In genomic region chr10:116123808-116124207, GRCm38 (mm10) we compare ENCODE assay signal across 21 mouse cellular contexts. TPM values are rescaled to one million over a fixed set of nuclear protein-coding genes. Genes with fewer than 3 reads are reported as not detected.
"Had no signal": no experiment of that assay in that cellular context is flagged by ENCODE, and none has a peak within 500 bp of the region (broad histone marks: within the 10 kb centered on the region; RNA-seq: fewer than 3 reads in every experiment).

No protein-coding gene starts in this region.

- H3K9ac ChIP-seq: neural tube, embryonic 12.5 days; stomach, embryonic 15.5 days had no signal

- H3K4me3 ChIP-seq: neural tube, embryonic 12.5 days; stomach, embryonic 15.5 days had no signal

- H3K27me3 ChIP-seq: neural tube, embryonic 12.5 days; stomach, embryonic 15.5 days had no signal

- H3K4me2 ChIP-seq: neural tube, embryonic 12.5 days; stomach, embryonic 15.5 days had no signal

- H3K4me1 ChIP-seq: neural tube, embryonic 12.5 days; stomach, embryonic 15.5 days had no signal

- H3K9me3 ChIP-seq: neural tube, embryonic 12.5 days; stomach, embryonic 15.5 days had no signal

- H3K27ac ChIP-seq: neural tube, embryonic 12.5 days; stomach, embryonic 15.5 days; stomach, postnatal 0 days had no signal

- DNase-seq: retina, postnatal 1 day; right cerebral cortex, adult 18-20 months; right cerebral cortex, postnatal 14 days; right cerebral cortex, postnatal 25 days; right cerebral cortex, postnatal 4 days; spleen, adult 18-20 months; thymus, adult 18-20 months; thymus, adult 2 months; thymus, postnatal 14 days; thymus, postnatal 25 days; thymus, postnatal 36 days; thymus, postnatal 4 days had no signal

- H3K36me3 ChIP-seq: neural tube, embryonic 12.5 days; stomach, embryonic 15.5 days had no signal

RNA-seq across cellular contexts. Expression of gene 4933416C03Rik, which starts 10.1 kb away (rescaled TPM):
- polyA plus RNA-seq: neural tube, embryonic 11.5 days; small intestine, adult 2 months; spleen, adult 2 months; stomach, embryonic 14.5 days; stomach, embryonic 15.5 days; stomach, embryonic 16.5 days; stomach, postnatal 0 days; thymus, adult 2 months; thymus, postnatal 0 days had no signal
